In genomic region chr15:6708526-6709441, GRCm38 (mm10) we compare ENCODE assay signal across 8 mouse cellular contexts. TPM values are rescaled to one million over a fixed set of nuclear protein-coding genes. Genes with fewer than 3 reads are reported as not detected.
DNase-seq lines count a peak whose midpoint lies in the region; ATAC-seq and TF ChIP-seq lines count a peak whose summit lies in the region.

No protein-coding gene starts in this region.

- peak; percentile 39 for DNase-seq in adrenal gland, postnatal 25 days
- DNase-seq in left cerebral cortex, adult 2 months (ENCODE audit: extremely low spot score in 1 of 2, low spot score in 2 of 2): peak; percentile 43 to 59
- DNase-seq in right cerebral cortex, postnatal 14 days: peak; percentile 39
- peak; percentile 26 for DNase-seq in urinary bladder, postnatal 25 days (ENCODE audit: low spot score)

- intact Hi-C loops in left cerebral cortex, adult 2 months (cut with DNase I): loop anchor here (5.0 to 10.0 kb wide), 4 partner anchors 79 to 424 kb away; no protein-coding TSS in a partner anchor

- ATAC-seq in embryonic facial prominence, embryonic 12.5 days (ENCODE audit: insufficient number of reproducible peaks, insufficient read depth, low FRiP score, low TSS enrichment): peak; percentile 84
- peak; percentile 59 for ATAC-seq in heart, embryonic 16.5 days (replicated peaks; ENCODE audit: extremely low read depth, insufficient read depth, low FRiP score)

- no peak for TF ChIP-seq POLR2A in ES-Bruce4 (IDR thresholded peaks at IDR 0.05; ENCODE audit: insufficient read depth, low read length)

- H3K27me3 ChIP-seq in ES-Bruce4 (ENCODE audit: control insufficient read depth, insufficient read depth, low read length, poor library complexity, severe bottlenecking): no peaks in the 10 kb centered on the region
- H3K27me3 ChIP-seq in embryonic facial prominence, embryonic 12.5 days: no peaks in the 10 kb centered on the region
- no peaks in the 10 kb centered on the region for H3K27me3 ChIP-seq in heart, embryonic 16.5 days (ENCODE audit: control insufficient read depth, insufficient read depth, low read length)

- no peak for TF ChIP-seq EP300 in ES-Bruce4 (IDR thresholded peaks at IDR 0.05; ENCODE audit: insufficient read depth, low read depth, low read length)

- no peaks in the 10 kb centered on the region for H3K36me3 ChIP-seq in ES-Bruce4 (ENCODE audit: control insufficient read depth, insufficient read depth, low read length, poor library complexity, severe bottlenecking)
- H3K36me3 ChIP-seq in embryonic facial prominence, embryonic 12.5 days: no peaks in the 10 kb centered on the region
- no peaks in the 10 kb centered on the region for H3K36me3 ChIP-seq in heart, embryonic 16.5 days (ENCODE audit: control insufficient read depth, insufficient read depth)
- no peaks in the 10 kb centered on the region for H3K36me3 ChIP-seq in macrophage (ENCODE audit: inconsistent target)

- H3K4me1 ChIP-seq in ES-Bruce4 (ENCODE audit: control insufficient read depth, insufficient read depth, low read length): no peaks in the 10 kb centered on the region
- H3K4me1 ChIP-seq in embryonic facial prominence, embryonic 12.5 days: peaks cover 24% of the 10 kb centered on the region
- peaks cover 29% of the 10 kb centered on the region for H3K4me1 ChIP-seq in heart, embryonic 16.5 days (ENCODE audit: control insufficient read depth, insufficient read depth, low read length)

- WGBS in embryonic facial prominence, embryonic 12.5 days: under 1% methylated on average over 70 of the region's 89 CpGs
- under 1% methylated on average over 80 of the region's 89 CpGs for WGBS in heart, embryonic 16.5 days
- WGBS in macrophage (ENCODE audit: missing documents): 2% methylated on average over 85 of the region's 89 CpGs

- peak overlapping the region; percentile 88 for H3K4me3 ChIP-seq in ES-Bruce4 (ENCODE audit: low read depth, low read length)
- peak overlapping the region; percentile 97 for H3K4me3 ChIP-seq in embryonic facial prominence, embryonic 12.5 days
- peak overlapping the region; percentile 96 for H3K4me3 ChIP-seq in heart, embryonic 16.5 days (ENCODE audit: low read length)
- peak overlapping the region; percentile 93 for H3K4me3 ChIP-seq in left cerebral cortex, adult 2 months
- H3K4me3 ChIP-seq in macrophage (ENCODE audit: inconsistent target): peak overlapping the region; percentile 48

- H3K79me2 ChIP-seq in macrophage (ENCODE audit: inconsistent target): peaks cover 51% of the 10 kb centered on the region

- H3K9ac ChIP-seq in ES-Bruce4 (ENCODE audit: low read depth, poor library complexity, severe bottlenecking): peak overlapping the region; percentile 99
- peak overlapping the region; percentile 88 for H3K9ac ChIP-seq in embryonic facial prominence, embryonic 12.5 days
- peak overlapping the region; percentile 99 for H3K9ac ChIP-seq in heart, embryonic 16.5 days (ENCODE audit: low read length)

- no peak for TF ChIP-seq CTCF in ES-Bruce4 (IDR thresholded peaks at IDR 0.05; ENCODE audit: low read depth, low read length)
- TF ChIP-seq CTCF in left cerebral cortex, adult 2 months (IDR thresholded peaks at IDR 0.05): no peak

- H3K9me3 ChIP-seq in ES-Bruce4 (replicated peaks; ENCODE audit: control insufficient read depth, insufficient read depth, low read length, poor library complexity, severe bottlenecking): no peaks in the 10 kb centered on the region
- H3K9me3 ChIP-seq in embryonic facial prominence, embryonic 12.5 days: no peaks in the 10 kb centered on the region
- no peaks in the 10 kb centered on the region for H3K9me3 ChIP-seq in heart, embryonic 16.5 days (replicated peaks; ENCODE audit: control insufficient read depth, low read length)

- H3K27ac ChIP-seq in ES-Bruce4 (ENCODE audit: insufficient read depth, low read length): 0 out of 2 replicates have a peak overlapping the region, but pooled peaks have one; percentile 25
- H3K27ac ChIP-seq in embryonic facial prominence, embryonic 12.5 days: peak overlapping the region; percentile 95
- H3K27ac ChIP-seq in heart, embryonic 16.5 days (ENCODE audit: low read length): peak overlapping the region; percentile 94
- H3K27ac ChIP-seq in left cerebral cortex, adult 2 months: peak overlapping the region; percentile 93
- H3K27ac ChIP-seq in macrophage: no peak overlapping the region

- H3K4me2 ChIP-seq in embryonic facial prominence, embryonic 12.5 days (replicated peaks): peak overlapping the region; percentile 76
- H3K4me2 ChIP-seq in heart, embryonic 16.5 days (ENCODE audit: low read depth, low read length): peak overlapping the region; percentile 77

RNA-seq across cellular contexts. Expression of gene Rictor, which starts 0.6 kb away (rescaled TPM):
- polyA plus RNA-seq in ES-Bruce4 (2011; ENCODE audit: insufficient read depth, insufficient read length, low read depth, missing spikeins): 54.4 and 54.7 TPM in 2 replicates
- 28.9 and 32.4 TPM in 2 replicates for total RNA-seq in adrenal gland, postnatal 25 days (2021)
- polyA plus RNA-seq in embryonic facial prominence, embryonic 12.5 days (2016; fragmentation: Nextera tagmentation; extraction: Ambion mirVana): 45.8 and 46.8 TPM in 2 replicates
- 29.9 and 33.0 TPM in 2 replicates for polyA plus RNA-seq in heart, embryonic 16.5 days (2015; fragmentation: Nextera tagmentation; extraction: Ambion mirVana)
- total RNA-seq in left cerebral cortex, adult 2 months (2021): 10 to 100 TPM; 39.6 to 47.5 TPM
- 100 to 1,000 TPM in 25 of 26 experiments, 10 to 100 TPM in 1; 96.5 to 247 (median 134) TPM for total RNA-seq in macrophage (2018; cell fraction: chromatin; rRNA removed)
- total RNA-seq in macrophage (2018; cell fraction: cytosol; rRNA removed): 10 to 100 TPM in 23 of 26 experiments, 1 to 10 TPM in 3; 9.3 to 17.9 (median 11.7) TPM
- total RNA-seq in macrophage (2018; cell fraction: nucleus; rRNA removed): 100 to 1,000 TPM in 3 of 26 experiments, 10 to 100 TPM in 23; 58.0 to 213 (median 77.1) TPM
- 3.2 to 5.9 TPM (median 5.6 TPM) in 3 replicates for polyA plus RNA-seq in macrophage (2018)
